Mouse (Mus musculus): Measurements from ENCODE around the gene Aldh6a1.

Gene Aldh6a1

GRCm38 (mm10) chr12:84450718-84451646, at the start of gene Aldh6a1, which contains the start of gene Lin52:
Gene Aldh6a1, minus strand, starts transcription at chr12:84451004.
Gene Lin52, plus strand, starts transcription at chr12:84451422.
- DNase-seq = peak; percentile 97

GRCm38 (mm10) chr12:84496795-84497194, 46.0 kb upstream of the Aldh6a1 start:
- no peak for DNase-seq

GRCm38 (mm10) chr12:84487324-84488056, 36.7 kb upstream of the Aldh6a1 start:
- no peak for DNase-seq

- DNase-seq = no peak
These were observed 32.2 kb upstream of the Aldh6a1 start for GRCm38 (mm10) chr12:84482778-84483585.

GRCm38 (mm10) chr12:84481251-84481650, 30.4 kb upstream of the Aldh6a1 start:
- no peak for DNase-seq

- DNase-seq = no peak
These were observed 28.1 kb upstream of the Aldh6a1 start for GRCm38 (mm10) chr12:84478937-84479336.

- no peak for DNase-seq
These were observed 17.9 kb upstream of the Aldh6a1 start for GRCm38 (mm10) chr12:84468701-84469100.

GRCm38 (mm10) chr12:84462856-84463255, 12.1 kb upstream of the Aldh6a1 start:
- DNase-seq = no peak

- DNase-seq = no peak
These were observed 10.6 kb upstream of the Aldh6a1 start for GRCm38 (mm10) chr12:84461416-84461815.

- no peak for DNase-seq
These were observed 9.0 kb upstream of the Aldh6a1 start for GRCm38 (mm10) chr12:84459845-84460244.

GRCm38 (mm10) chr12:84456911-84457310, 6.1 kb upstream of the Aldh6a1 start:
- no peak for DNase-seq

- DNase-seq = no peak
These were observed 997 bp upstream of the Aldh6a1 start for GRCm38 (mm10) chr12:84451801-84452200.

GRCm38 (mm10) chr12:84450351-84450717, 470 bp downstream of the Aldh6a1 start:
- DNase-seq = peak; percentile 66

- peak; percentile 19 for DNase-seq
These were observed 917 bp downstream of the Aldh6a1 start for GRCm38 (mm10) chr12:84449887-84450286.

GRCm38 (mm10) chr12:84448181-84448580, 2.6 kb downstream of the Aldh6a1 start:
- peak; percentile 20 for DNase-seq

- peak; percentile 9 for DNase-seq
These were observed 3.4 kb downstream of the Aldh6a1 start for GRCm38 (mm10) chr12:84447386-84447785.

- DNase-seq = no peak
These were observed 8.3 kb downstream of the Aldh6a1 start for GRCm38 (mm10) chr12:84442526-84442925.

GRCm38 (mm10) chr12:84438697-84439096, 12.1 kb downstream of the Aldh6a1 start:
- no peak for DNase-seq

- DNase-seq = no peak
These were observed 21.0 kb downstream of the Aldh6a1 start for GRCm38 (mm10) chr12:84429825-84430224.

GRCm38 (mm10) chr12:84423990-84424389, 26.8 kb downstream of the Aldh6a1 start:
- no peak for DNase-seq

- DNase-seq = no peak
These were observed 33.2 kb downstream of the Aldh6a1 start for GRCm38 (mm10) chr12:84417605-84417922.

GRCm38 (mm10) chr12:84416834-84417604, 33.8 kb downstream of the Aldh6a1 start, which contains the start of gene Rnf113a2:
Gene Rnf113a2, plus strand, starts transcription at chr12:84417196.
- peak; percentile 86 for DNase-seq

Data from kidney, adult 18-20 months (tissue).